Mouse (Mus musculus) lung, adult 2 months (tissue): ENCODE results near the gene Crot.

ENCODE experiments used
- CTCF ChIP-seq: fragments of 200-500 bp; IDR thresholded peaks from 2 replicates; pipeline ENCODE4 v1.5.1; 2011; ENCODE audit warnings: mild to moderate bottlenecking, low read length, control low read depth; ENCODE audit not compliant: insufficient read depth
- POLR2A ChIP-seq: fragments of 200-500 bp; IDR thresholded peaks from 2 replicates; pipeline ENCODE4 v1.6.1; 2011; ENCODE audit warnings: low read depth, mild to moderate bottlenecking, control low read depth, low read length, borderline replicate concordance; ENCODE audit errors: extremely low read depth

GRCm38 (mm10) chr5:9010166-9010565 lies 13.0 kb upstream of the Crot start:
- no peak for TF ChIP-seq POLR2A
- TF ChIP-seq CTCF: no peak
